11 mouse cellular contexts compared by ENCODE assay signal in the genomic region with DNA sequence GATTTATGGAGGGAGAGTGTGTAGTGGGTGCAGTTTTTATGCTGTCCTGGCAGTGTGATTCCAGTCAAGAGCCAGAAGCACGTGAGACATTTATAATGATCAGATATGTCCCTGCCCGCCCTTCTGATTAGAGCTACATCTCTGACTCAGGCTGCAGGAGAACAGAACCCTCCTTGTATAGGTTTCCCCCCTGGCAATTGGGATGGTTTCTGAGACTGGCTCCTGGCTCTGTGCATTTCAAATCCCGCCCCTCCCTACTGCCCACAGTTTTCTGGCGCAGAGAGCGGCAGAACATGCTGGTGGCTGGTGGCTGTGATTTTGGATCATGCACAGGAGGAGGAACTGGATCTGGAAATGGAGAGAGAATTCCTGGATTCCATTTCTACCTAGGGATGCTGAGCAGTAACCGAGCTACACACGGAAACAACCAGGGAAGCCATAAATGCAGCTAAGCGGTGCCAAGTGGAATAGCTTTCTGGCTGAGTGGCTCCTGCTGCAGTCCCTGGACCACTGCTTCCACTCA. TPM values are rescaled to one million over a fixed set of nuclear protein-coding genes. Genes with fewer than 3 reads are reported as not detected.
A peak's percentile ranks its signal among the peaks of the same experiment; 100 is the strongest.
DNase-seq lines count a peak whose midpoint lies in the region; ATAC-seq lines count a peak whose summit lies in the region.
"Had no signal": no experiment of that assay in that cellular context is flagged by ENCODE, and none has a peak within 500 bp of the region (broad histone marks: within the 10 kb centered on the region; RNA-seq: fewer than 3 reads in every experiment).

No protein-coding gene starts in this region.

- H3K27me3 ChIP-seq in forebrain, embryonic 10.5 days (ENCODE audit: poor library complexity, severe bottlenecking): peaks cover 8% of the 10 kb centered on the region
- no peaks in the 10 kb centered on the region for H3K27me3 ChIP-seq in forebrain, embryonic 16.5 days (replicated peaks; ENCODE audit: control insufficient read depth, insufficient read depth, low read length)
- peaks cover 13% of the 10 kb centered on the region; the same call in 1 of the 2 replicates for H3K27me3 ChIP-seq in limb, embryonic 10.5 days (ENCODE audit: low read depth, poor library complexity, severe bottlenecking)
- H3K27me3 ChIP-seq: midbrain, embryonic 15.5 days had no signal

- H3K4me2 ChIP-seq in forebrain, embryonic 16.5 days (ENCODE audit: low read length): no peak overlapping the region
- H3K4me2 ChIP-seq: midbrain, embryonic 15.5 days had no signal

- no peak overlapping the region for H3K9ac ChIP-seq in forebrain, embryonic 16.5 days (replicated peaks; ENCODE audit: low read depth, low read length)
- H3K9ac ChIP-seq: midbrain, embryonic 15.5 days had no signal

- no peak for DNase-seq in forebrain, embryonic 10.5 days (ENCODE audit: extremely low spot score, low spot score)
- DNase-seq in layer of hippocampus, adult 9-11 months: peak; percentile 14
- no peak for DNase-seq in layer of hippocampus, postnatal 10 days (ENCODE audit: low spot score in 2 of 2)
- peak; percentile 59 for DNase-seq in Muller cell, postnatal 12 days (ENCODE audit: inconsistent ontology term)
- no peak for DNase-seq in limb, embryonic 10.5 days (ENCODE audit: low spot score)
- DNase-seq in adipocyte (ENCODE audit: low spot score): no peak
- DNase-seq: heart, adult 2 months had no signal

- H3K27ac ChIP-seq in forebrain, embryonic 10.5 days: peak overlapping the region; percentile 20; the same call in 1 of the 2 replicates
- no peak overlapping the region for H3K27ac ChIP-seq in forebrain, embryonic 16.5 days (ENCODE audit: low read length)
- peak overlapping the region; percentile 37; the same call in 1 of the 2 replicates for H3K27ac ChIP-seq in limb, embryonic 10.5 days
- H3K27ac ChIP-seq: heart, adult 2 months; midbrain, embryonic 15.5 days had no signal

- WGBS in forebrain, embryonic 10.5 days: 85% methylated on average over 8 of the region's 8 CpGs
- WGBS in forebrain, embryonic 16.5 days: 61% methylated on average over 8 of the region's 8 CpGs
- 85% methylated on average over 8 of the region's 8 CpGs for WGBS in limb, embryonic 10.5 days

- H3K4me3 ChIP-seq in forebrain, embryonic 10.5 days: no peak overlapping the region
- H3K4me3 ChIP-seq in forebrain, embryonic 16.5 days (replicated peaks; ENCODE audit: low read length): no peak overlapping the region
- H3K4me3 ChIP-seq in limb, embryonic 10.5 days: no peak overlapping the region
- H3K4me3 ChIP-seq: heart, adult 2 months; midbrain, embryonic 15.5 days had no signal

- no peak for ATAC-seq in forebrain, embryonic 16.5 days
- no peak for ATAC-seq in activated CD4-positive, CD25-positive, alpha-beta regulatory T cell, adult 4 months
- ATAC-seq: lung, postnatal 0 days; midbrain, embryonic 15.5 days had no signal

- no peaks in the 10 kb centered on the region for H3K36me3 ChIP-seq in forebrain, embryonic 10.5 days (replicated peaks)
- H3K36me3 ChIP-seq in forebrain, embryonic 16.5 days (ENCODE audit: control insufficient read depth, insufficient read depth): no peaks in the 10 kb centered on the region
- H3K36me3 ChIP-seq in limb, embryonic 10.5 days: no peaks in the 10 kb centered on the region
- H3K36me3 ChIP-seq: midbrain, embryonic 15.5 days had no signal

- H3K9me3 ChIP-seq in forebrain, embryonic 10.5 days: no peaks in the 10 kb centered on the region
- no peaks in the 10 kb centered on the region for H3K9me3 ChIP-seq in forebrain, embryonic 16.5 days (ENCODE audit: control insufficient read depth, low read length)
- no peaks in the 10 kb centered on the region for H3K9me3 ChIP-seq in limb, embryonic 10.5 days (replicated peaks)
- H3K9me3 ChIP-seq: midbrain, embryonic 15.5 days had no signal

- H3K4me1 ChIP-seq in forebrain, embryonic 10.5 days: peaks cover 34% of the 10 kb centered on the region
- peaks cover 5% of the 10 kb centered on the region; the same call in 1 of the 2 replicates for H3K4me1 ChIP-seq in forebrain, embryonic 16.5 days (replicated peaks; ENCODE audit: control insufficient read depth, insufficient read depth, low read length)
- H3K4me1 ChIP-seq in limb, embryonic 10.5 days: peaks cover 43% of the 10 kb centered on the region
- H3K4me1 ChIP-seq: midbrain, embryonic 15.5 days had no signal

RNA-seq across cellular contexts. Expression of gene Sept9, which starts 8.8 kb away (rescaled TPM):
- polyA plus RNA-seq in forebrain, embryonic 10.5 days (2016; fragmentation: Nextera tagmentation; extraction: Ambion mirVana): 206 and 211 TPM in 2 replicates
- polyA plus RNA-seq in forebrain, embryonic 16.5 days (2015; fragmentation: Nextera tagmentation; extraction: Ambion mirVana): 120 and 128 TPM in 2 replicates
- 10 to 100 TPM; 79.5 to 90.0 TPM for total RNA-seq in layer of hippocampus, postnatal 10 days (2021)
- 265 and 282 TPM in 2 replicates for polyA plus RNA-seq in limb, embryonic 10.5 days (2016; fragmentation: Nextera tagmentation; extraction: Ambion mirVana)
- 100 to 1,000 TPM; 265 to 345 TPM for polyA plus RNA-seq in activated CD4-positive, CD25-positive, alpha-beta regulatory T cell, adult 4 months (2017; shearing (Covaris generic))

Comparison
In these comparisons a context has a peak if more than half of its experiments do, and no peak if none do; other contexts are left out.
1. DNase-seq: peak in layer of hippocampus, adult 9-11 months (single experiment) and Muller cell, postnatal 12 days (single experiment); none in forebrain, embryonic 10.5 days (single experiment), layer of hippocampus, postnatal 10 days (0 of 2), limb, embryonic 10.5 days (single experiment) and adipocyte (single experiment).